Mouse (Mus musculus) induced T-regulatory cell, adult 2 months (primary cell): ENCODE results near the gene Tanc1.

Source experiments
- DNase-seq: peaks from one replicate; pipeline ENCODE4 v3.0.0-alpha.2; 2012; ENCODE audit warnings: low read depth

Gene Tanc1

GRCm38 (mm10) chr2:59758139-59758918, 146.5 kb downstream of the Tanc1 start:
- no peak for DNase-seq

GRCm38 (mm10) chr2:59760731-59761130, 148.9 kb downstream of the Tanc1 start:
- no peak for DNase-seq

GRCm38 (mm10) chr2:59761183-59761582, 149.3 kb downstream of the Tanc1 start:
- DNase-seq, result no peak

GRCm38 (mm10) chr2:59762277-59762676, 150.4 kb downstream of the Tanc1 start:
- no peak for DNase-seq

- DNase-seq, result no peak
These were observed 153.8 kb downstream of the Tanc1 start for GRCm38 (mm10) chr2:59765671-59766070.

- no peak for DNase-seq
These were observed 156.1 kb downstream of the Tanc1 start for GRCm38 (mm10) chr2:59767893-59768292.

- DNase-seq, result no peak
These were observed 157.0 kb downstream of the Tanc1 start for GRCm38 (mm10) chr2:59768661-59769384.

GRCm38 (mm10) chr2:59769385-59769735, 157.5 kb downstream of the Tanc1 start:
- no peak for DNase-seq

GRCm38 (mm10) chr2:59771708-59772107, 159.9 kb downstream of the Tanc1 start:
- no peak for DNase-seq

- no peak for DNase-seq
These were observed 160.4 kb downstream of the Tanc1 start for GRCm38 (mm10) chr2:59772261-59772683.

- DNase-seq, result no peak
These were observed 162.5 kb downstream of the Tanc1 start for GRCm38 (mm10) chr2:59774374-59774773.

- DNase-seq, result no peak
These were observed 163.3 kb downstream of the Tanc1 start for GRCm38 (mm10) chr2:59775148-59775547.

GRCm38 (mm10) chr2:59775820-59776219, 164.0 kb downstream of the Tanc1 start:
- DNase-seq, result no peak

GRCm38 (mm10) chr2:59779355-59779754, 167.5 kb downstream of the Tanc1 start:
- no peak for DNase-seq

- DNase-seq, result no peak
These were observed 168.4 kb downstream of the Tanc1 start for GRCm38 (mm10) chr2:59780240-59780639.

- no peak for DNase-seq
These were observed 171.4 kb downstream of the Tanc1 start for GRCm38 (mm10) chr2:59783055-59783831.

- DNase-seq, result no peak
These were observed 172.2 kb downstream of the Tanc1 start for GRCm38 (mm10) chr2:59783832-59784627.

GRCm38 (mm10) chr2:59784628-59784883, 172.7 kb downstream of the Tanc1 start:
- DNase-seq, result no peak

- DNase-seq, result no peak
These were observed 173.8 kb downstream of the Tanc1 start for GRCm38 (mm10) chr2:59785597-59785996.

- no peak for DNase-seq
These were observed 177.1 kb downstream of the Tanc1 start for GRCm38 (mm10) chr2:59788704-59789500.

GRCm38 (mm10) chr2:59791596-59791995, 179.8 kb downstream of the Tanc1 start:
- no peak for DNase-seq
